Mouse (Mus musculus) cerebellum, postnatal 36 days (tissue): ENCODE data around the gene Ppp1r2.

Source experiments
- DNase-seq, 2 experiments: peaks; one replicate each; pipeline ENCODE4 v3.0.0; 2021 to 2022; ENCODE audit warnings: mixed read lengths in 2 of 2

The Ppp1r2 gene

GRCm38 (mm10) chr16:31287712-31288111 is 12.6 kb upstream of the Ppp1r2 start:
- no peak for DNase-seq

GRCm38 (mm10) chr16:31286801-31287488 is 11.9 kb upstream of the Ppp1r2 start:
- DNase-seq, result no peak

GRCm38 (mm10) chr16:31281981-31282380 is 6.9 kb upstream of the Ppp1r2 start:
- peak in 1 of 2 experiments; percentile 28 for DNase-seq

DNA sequence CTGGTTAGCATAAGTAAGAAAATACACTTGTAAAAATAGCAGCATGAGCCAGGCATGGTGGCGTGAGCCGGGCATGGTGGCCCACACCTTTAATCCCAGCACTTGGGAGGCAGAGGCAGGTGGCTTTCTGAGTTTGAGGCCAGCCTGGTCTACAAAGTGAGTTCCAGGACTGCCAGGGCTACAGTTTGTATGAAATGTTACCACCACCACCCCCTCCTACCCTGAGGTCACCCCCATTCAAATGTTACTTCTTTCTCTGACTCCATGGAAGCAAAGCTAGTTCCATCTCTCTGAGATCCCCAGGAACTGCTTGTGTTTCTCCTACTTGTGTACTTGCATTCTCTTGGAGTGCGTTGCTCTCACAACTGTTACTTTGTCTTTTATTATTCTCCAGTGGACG is 5.1 kb upstream of the Ppp1r2 start:
- no peak for DNase-seq

GRCm38 (mm10) chr16:31278581-31278980 is 3.5 kb upstream of the Ppp1r2 start:
- no peak for DNase-seq

- no peak for DNase-seq
Observed at GRCm38 (mm10) chr16:31278081-31278480, 3.0 kb upstream of the Ppp1r2 start.

DNA sequence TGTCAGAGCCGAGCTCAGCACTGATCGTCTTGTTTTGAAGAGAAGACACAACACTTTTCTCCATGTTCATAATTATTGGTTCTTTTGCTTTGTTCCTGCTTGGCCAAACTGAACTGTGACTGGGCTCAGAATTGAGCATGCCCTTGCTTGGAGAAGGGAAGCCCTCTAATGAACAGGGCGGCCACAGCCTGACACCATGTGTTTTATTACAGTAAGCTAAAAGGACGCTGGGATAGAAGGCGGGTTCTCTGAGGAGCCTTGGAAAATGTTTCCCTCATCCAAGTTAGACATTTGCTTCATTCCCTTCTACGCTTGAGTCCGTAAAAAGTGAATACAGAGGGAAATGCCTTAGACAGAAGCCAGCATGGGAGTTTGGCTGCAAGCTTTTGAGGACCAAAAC is 1.9 kb upstream of the Ppp1r2 start:
- DNase-seq, result no peak

DNA sequence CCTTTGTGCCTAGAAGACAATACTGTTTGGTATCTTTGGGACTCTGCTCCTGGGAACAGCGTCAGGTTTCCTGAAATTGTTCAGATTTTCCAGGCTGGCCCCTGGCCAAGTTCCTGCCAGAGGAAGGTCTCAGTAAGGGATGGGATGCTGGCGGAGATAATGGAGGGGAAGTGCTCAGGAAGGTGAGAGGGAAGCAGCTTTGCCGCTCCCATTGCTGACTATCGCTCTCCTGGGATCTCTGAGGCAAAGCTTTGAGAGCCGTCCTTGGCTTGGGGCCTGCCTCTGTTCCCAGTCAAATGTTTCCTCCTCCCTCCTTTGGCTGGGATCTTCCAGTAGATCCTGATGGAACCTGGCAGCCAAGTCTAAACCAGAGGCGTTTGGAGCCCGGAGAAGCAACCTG is 1.5 kb upstream of the Ppp1r2 start:
- peak; percentile 48 to 52 for DNase-seq

DNA sequence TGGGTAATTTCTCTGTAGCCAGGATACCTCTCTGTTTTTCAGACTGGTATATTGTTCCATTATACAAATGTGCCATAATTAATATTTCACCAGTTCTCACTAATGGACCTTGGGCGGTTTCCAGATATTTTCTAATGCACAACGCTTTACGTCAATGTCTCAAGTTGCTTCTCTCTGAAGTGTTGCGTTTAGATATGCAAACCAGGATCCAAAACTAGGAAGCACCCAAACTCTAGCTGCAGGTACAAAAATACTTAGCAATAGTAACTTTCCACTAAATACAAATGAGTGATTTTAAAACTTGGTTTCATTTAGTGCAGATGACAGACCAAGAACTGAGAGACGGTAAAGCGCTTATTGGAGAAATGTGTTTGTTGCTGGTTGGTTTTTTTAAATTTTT is 993 bp downstream of the Ppp1r2 start:
- DNase-seq, result no peak

- DNase-seq, result no peak
Observed at GRCm38 (mm10) chr16:31266692-31267091, 8.4 kb downstream of the Ppp1r2 start.

DNA sequence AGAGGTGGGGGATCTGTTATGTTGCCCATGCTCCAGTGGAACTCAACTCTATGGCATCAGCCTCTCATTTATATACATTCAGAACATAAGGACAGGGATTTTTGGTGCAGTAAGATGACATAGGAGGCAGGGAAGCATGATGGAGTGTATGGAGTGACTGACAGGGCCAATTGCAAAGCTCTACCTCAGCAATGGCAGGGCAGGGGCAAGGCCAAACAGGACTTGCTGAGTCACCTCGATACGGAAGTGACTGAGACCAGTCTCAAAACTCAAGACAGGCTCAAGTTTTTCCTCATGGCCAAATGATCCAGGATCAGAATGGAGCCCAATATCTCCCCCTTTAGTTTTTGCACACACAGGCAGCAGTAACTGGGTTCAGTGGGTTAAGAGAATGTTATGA is 18.9 kb downstream of the Ppp1r2 start:
- no peak for DNase-seq

DNA sequence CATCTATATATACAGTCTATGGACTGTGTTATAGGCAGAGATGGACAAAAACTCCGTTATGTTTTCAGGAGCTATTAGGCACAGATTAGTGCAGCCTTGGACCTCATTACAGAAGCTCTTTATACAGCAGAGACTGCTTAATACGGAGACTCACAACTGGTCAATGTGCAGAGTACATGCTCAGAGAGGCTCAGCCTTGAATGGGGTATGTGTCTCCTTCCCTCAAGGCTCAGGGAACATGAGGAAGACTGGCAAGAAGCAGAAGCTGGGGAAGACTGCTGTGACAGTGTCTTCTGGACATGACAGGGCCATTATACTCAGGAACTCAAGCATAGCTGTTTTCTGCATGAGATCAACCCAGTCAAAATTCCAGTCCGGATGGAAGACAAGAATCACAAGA is 19.4 kb downstream of the Ppp1r2 start:
- no peak for DNase-seq

DNA sequence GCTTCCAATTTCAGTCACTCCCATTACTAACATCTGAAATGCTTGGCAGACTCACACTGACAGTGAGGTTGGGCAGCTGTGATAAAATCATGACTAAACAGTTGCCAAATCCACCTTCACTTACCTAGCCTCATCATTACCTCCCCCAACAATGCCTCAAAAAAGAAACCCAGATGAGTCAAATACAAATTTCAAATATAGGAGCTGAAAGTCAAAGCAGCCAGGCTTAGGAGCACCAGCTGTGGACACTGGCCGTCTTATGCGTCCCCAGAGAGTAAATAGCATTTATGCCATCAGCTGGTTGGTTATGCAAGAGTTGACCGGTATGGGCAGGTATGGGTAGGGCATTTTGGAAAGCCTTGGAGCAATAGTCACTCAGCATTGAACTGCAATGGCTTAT is 25.7 kb downstream of the Ppp1r2 start:
- no peak for DNase-seq

GRCm38 (mm10) chr16:31248717-31249116 is 26.4 kb downstream of the Ppp1r2 start:
- DNase-seq, result no peak

DNA sequence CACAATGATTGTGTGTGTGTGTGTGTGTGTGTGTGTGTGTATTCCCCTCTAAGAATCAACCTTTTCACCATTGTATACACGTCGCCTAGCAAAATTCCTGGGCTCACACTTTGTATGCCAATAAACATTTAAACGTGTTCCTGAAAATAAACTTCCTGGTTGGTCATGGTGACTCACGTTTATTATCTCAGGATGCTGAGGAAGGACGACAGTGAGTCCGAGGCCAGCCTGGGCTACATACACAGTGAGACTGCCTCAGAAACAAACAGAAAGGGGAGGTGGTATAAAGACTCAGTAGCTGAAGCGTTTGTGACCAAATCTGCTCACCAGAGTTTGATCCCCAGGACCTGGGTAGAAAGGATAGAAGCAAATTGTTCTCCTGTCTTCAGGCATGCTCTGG is 27.6 kb downstream of the Ppp1r2 start:
- DNase-seq, result no peak

GRCm38 (mm10) chr16:31244053-31244452 is 31.0 kb downstream of the Ppp1r2 start:
- no peak for DNase-seq

GRCm38 (mm10) chr16:31241433-31241832 is 33.6 kb downstream of the Ppp1r2 start:
- no peak for DNase-seq

GRCm38 (mm10) chr16:31240569-31240968 is 34.5 kb downstream of the Ppp1r2 start:
- DNase-seq, result no peak

DNA sequence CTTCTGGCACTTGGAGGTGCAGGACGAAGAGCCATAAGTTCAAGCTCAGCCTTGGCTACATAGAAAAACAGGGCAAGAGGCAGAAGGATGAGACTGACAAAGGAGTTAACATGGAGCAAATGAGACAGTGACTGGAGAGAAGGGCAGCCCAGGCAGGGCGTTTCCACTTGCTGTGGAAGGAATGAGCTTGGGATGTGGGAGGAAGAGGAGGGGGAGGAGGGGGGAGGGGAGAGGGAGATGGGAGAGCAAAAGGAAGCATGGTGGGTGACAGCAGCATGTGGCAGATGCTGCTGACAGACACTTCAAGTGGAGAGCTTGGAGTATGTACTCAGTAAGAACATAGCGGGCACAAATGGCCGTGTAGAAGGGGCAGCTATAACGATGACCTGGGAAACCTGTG is 36.8 kb downstream of the Ppp1r2 start:
- no peak for DNase-seq

- DNase-seq, result no peak
Observed at GRCm38 (mm10) chr16:31235457-31236310, 39.4 kb downstream of the Ppp1r2 start.

GRCm38 (mm10) chr16:31234808-31235456 is 40.1 kb downstream of the Ppp1r2 start:
- DNase-seq, result no peak

DNA sequence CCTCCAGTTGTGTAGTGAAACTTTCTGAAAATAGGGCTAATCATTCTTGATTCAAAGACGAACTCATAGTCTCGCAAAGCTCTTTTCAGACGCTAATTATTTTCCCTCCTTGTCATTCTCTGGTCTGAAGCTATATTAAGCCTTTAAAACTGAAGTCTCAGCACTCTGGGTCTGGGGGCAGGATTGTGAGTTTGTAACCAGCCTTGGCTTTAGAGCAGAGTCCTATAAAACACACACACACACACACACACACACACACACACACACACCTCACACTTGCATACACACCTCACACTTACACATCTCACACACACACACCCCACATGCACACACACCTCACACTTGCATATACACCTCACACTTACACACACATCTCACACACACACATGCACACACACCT is 40.7 kb downstream of the Ppp1r2 start:
- no peak for DNase-seq

GRCm38 (mm10) chr16:31233541-31234339 is 41.3 kb downstream of the Ppp1r2 start:
- no peak for DNase-seq
